In genomic region chr10:28492206-28492605, GRCm38 (mm10) we compare ENCODE assay signal across 11 mouse cellular contexts.
DNase-seq lines count a peak whose midpoint lies in the region; ATAC-seq and TF ChIP-seq lines count a peak whose summit lies in the region.
"Had no signal": no experiment of that assay in that cellular context is flagged by ENCODE, and none has a peak within 500 bp of the region (broad histone marks: within the 10 kb centered on the region; RNA-seq: fewer than 3 reads in every experiment).

No protein-coding gene starts in this region.

- no peaks in the 10 kb centered on the region for H3K9me3 ChIP-seq in heart, embryonic 12.5 days (replicated peaks)

- no peak overlapping the region for H3K4me2 ChIP-seq in heart, embryonic 12.5 days

- no peak for TF ChIP-seq CTCF in cerebellum, adult 2 months (IDR thresholded peaks at IDR 0.05; ENCODE audit: borderline replicate concordance, insufficient read depth, low read depth, low read length)

- 18% methylated on average over 9 of the region's 9 CpGs for WGBS in cerebellum, adult 2 months
- WGBS in heart, embryonic 12.5 days: 36% methylated on average over 9 of the region's 9 CpGs

- no peaks in the 10 kb centered on the region for H3K27me3 ChIP-seq in cerebellum, adult 2 months (ENCODE audit: control insufficient read depth, insufficient read depth, low read length)
- H3K27me3 ChIP-seq in heart, embryonic 12.5 days (replicated peaks): no peaks in the 10 kb centered on the region
- H3K27me3 ChIP-seq: CH12.LX had no signal

- DNase-seq in layer of hippocampus, adult 11-12 months (ENCODE audit: low spot score): peak; percentile 35
- DNase-seq in layer of hippocampus, adult 9-10 months (ENCODE audit: low spot score): no peak
- DNase-seq in cerebellum, adult 2 months: peak; percentile 75 to 87
- DNase-seq in layer of hippocampus, postnatal 36 days: peak; percentile 29 to 42
- no peak for DNase-seq in left cerebral cortex, postnatal 25 days (ENCODE audit: low spot score in 2 of 2)
- no peak for DNase-seq in left cerebral cortex, postnatal 10 days (ENCODE audit: extremely low spot score in 1 of 2, low spot score in 2 of 2)
- no peak for DNase-seq in adrenal gland, postnatal 4 days (ENCODE audit: low spot score in 2 of 2)
- DNase-seq: kidney, adult 2 months had no signal

- H3K4me3 ChIP-seq in cerebellum, adult 2 months (replicated peaks; ENCODE audit: insufficient read depth, low read depth, low read length): no peak overlapping the region
- no peak overlapping the region for H3K4me3 ChIP-seq in heart, embryonic 12.5 days

- no peaks in the 10 kb centered on the region for H3K36me3 ChIP-seq in heart, embryonic 12.5 days

- H3K4me1 ChIP-seq in cerebellum, adult 2 months (ENCODE audit: control insufficient read depth, insufficient read depth, low read length): peaks cover 12% of the 10 kb centered on the region
- peaks cover 12% of the 10 kb centered on the region for H3K4me1 ChIP-seq in heart, embryonic 12.5 days (replicated peaks)

- no peak overlapping the region for H3K27ac ChIP-seq in cerebellum, adult 2 months (ENCODE audit: insufficient read depth, low read length)
- H3K27ac ChIP-seq in heart, embryonic 12.5 days (ENCODE audit: poor library complexity, severe bottlenecking): no peak overlapping the region

- H3K9ac ChIP-seq in heart, embryonic 12.5 days: no peak overlapping the region

- no peak for TF ChIP-seq POLR2A in cerebellum, adult 2 months (IDR thresholded peaks at IDR 0.05; ENCODE audit: borderline replicate concordance, insufficient read depth, low read length)

- 0 out of 2 replicates have a peak, but pooled peaks have one; percentile 63 for ATAC-seq in heart, embryonic 12.5 days (ENCODE audit: insufficient number of reproducible peaks, low FRiP score)
- ATAC-seq: activated CD4-positive, CD25-positive, alpha-beta regulatory T cell, adult 4 months had no signal

- intact Hi-C loops in left cerebral cortex, postnatal 25 days (cut with DNase I): no loop called here
- intact Hi-C loops in left cerebral cortex, postnatal 10 days (cut with DNase I): no loop called here

Comparison
In these comparisons a context has a peak if more than half of its experiments do, and no peak if none do; other contexts are left out.
1. DNase-seq: peak in layer of hippocampus, adult 11-12 months (single experiment), cerebellum, adult 2 months (2 of 2) and layer of hippocampus, postnatal 36 days (2 of 2); none in layer of hippocampus, adult 9-10 months (single experiment), left cerebral cortex, postnatal 25 days (0 of 2), left cerebral cortex, postnatal 10 days (0 of 2) and adrenal gland, postnatal 4 days (0 of 2).